Mouse (Mus musculus) stomach, embryonic 16.5 days (tissue): Measurements from ENCODE around the gene Pdxdc1. TPM values are rescaled to one million over a fixed set of nuclear protein-coding genes. Genes with fewer than 3 reads are reported as not detected.

Source experiments
- ATAC-seq: fragments of 200-750 bp; cut with Nextera tagmentation; 2 replicates; pipeline ENCODE4 v1.8.0; 2017; ENCODE audit warnings: moderate number of reproducible peaks, moderate TSS enrichment; ENCODE audit not compliant: insufficient read depth, low FRiP score
- H3K27ac ChIP-seq: fragments of 300-500 bp; sonication (generic); 2 replicates; pipeline ENCODE4 v1.5.1; 2014; ENCODE audit warnings: low read length
- H3K27me3 ChIP-seq: fragments of 300-500 bp; sonication (generic); 2 replicates; pipeline ENCODE4 v1.6.1; 2014; ENCODE audit warnings: low read length, control low read depth, mixed read lengths; ENCODE audit not compliant: control insufficient read depth, insufficient read depth
- H3K36me3 ChIP-seq: fragments of 300-500 bp; sonication (generic); 2 replicates; pipeline ENCODE4 v1.6.1; 2014; ENCODE audit warnings: low read length; ENCODE audit not compliant: control insufficient read depth, insufficient read depth
- H3K4me1 ChIP-seq: fragments of 300-500 bp; sonication (generic); 2 replicates; pipeline ENCODE4 v1.6.1; 2014; ENCODE audit warnings: low read length, control low read depth, mixed read lengths; ENCODE audit not compliant: control insufficient read depth, insufficient read depth
- H3K4me2 ChIP-seq: fragments of 300-500 bp; sonication (generic); 2 replicates; pipeline ENCODE4 v1.6.1; 2014; ENCODE audit warnings: low read depth, low read length, mixed read lengths
- H3K4me3 ChIP-seq: fragments of 300-500 bp; sonication (generic); replicated peaks from 2 replicates; pipeline ENCODE4 v1.5.1; 2014; ENCODE audit warnings: mild to moderate bottlenecking, low read length
- H3K9ac ChIP-seq: fragments of 300-500 bp; sonication (generic); 2 replicates; pipeline ENCODE4 v1.6.1; 2014; ENCODE audit warnings: low read length
- H3K9me3 ChIP-seq: fragments of 300-500 bp; sonication (generic); replicated peaks from 2 replicates; pipeline ENCODE4 v1.6.1; 2016; ENCODE audit warnings: low read length, control low read depth; ENCODE audit not compliant: control insufficient read depth
- WGBS: fragments of 180-500 bp; shearing (Covaris S2); extraction: QIAGEN DNeasy Blood & Tissue Kit; methylation state at CpG from one replicate; pipeline ENCODE4 v1.1.7; 2014; 5-methylcytosine and 5-hydroxymethylcytosine counted together
- polyA plus RNA-seq: library from polyadenylated mRNA; unstranded; fragments of >200 nt; fragmentation: Nextera tagmentation; extraction: Ambion mirVana; gene quantifications from 2 replicates; pipeline ENCODE4 v1.2.1, GENCODE M21; 2015

The Pdxdc1 gene
- polyA plus RNA-seq, result 115 and 122 TPM in 2 replicates

DNA sequence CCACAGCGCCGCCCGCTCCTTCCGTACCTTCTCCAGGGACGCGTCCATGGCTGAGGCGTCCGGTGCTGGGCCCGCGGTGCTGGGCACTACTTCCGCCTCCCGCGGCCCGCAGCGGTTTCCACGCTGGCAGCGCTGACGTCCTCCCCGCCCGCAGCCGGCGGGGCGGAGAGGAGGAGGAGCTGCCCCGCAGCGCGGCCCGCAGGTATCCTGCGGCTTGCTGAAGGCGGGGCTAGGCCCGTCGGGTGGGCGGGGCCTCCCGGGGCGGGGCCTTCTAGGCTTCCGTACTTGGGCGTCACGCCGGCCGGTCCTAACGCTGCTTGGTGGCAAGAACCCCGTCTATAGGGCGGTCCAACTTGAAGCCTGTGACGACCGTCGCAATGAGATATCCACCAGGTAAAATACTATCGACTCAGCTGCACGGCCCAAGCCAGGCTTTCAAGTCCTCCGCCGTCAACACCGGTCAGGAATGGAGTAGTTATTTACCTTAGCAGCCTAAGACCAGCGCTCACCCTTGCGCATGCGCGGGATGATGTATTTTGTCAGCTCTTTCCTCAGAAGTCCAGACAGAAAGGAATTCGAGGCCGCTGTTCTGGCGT lies at the start of gene Pdxdc1, which contains the start of gene Mpv17l:
Gene Pdxdc1, minus strand, starts transcription at position 244 of the 596 bp plus-strand sequence.
Gene Mpv17l, plus strand, starts transcription at position 274 of the 596 bp plus-strand sequence.
- no peaks in the 10 kb centered on the region for H3K9me3 ChIP-seq
- under 1% methylated on average over 47 of the region's 57 CpGs for WGBS
- peak within 1 kb of the TSS; percentile 91 for H3K27ac ChIP-seq
- H3K4me2 ChIP-seq, result peak within 1 kb of the TSS; percentile 92
- peak within 1 kb of the TSS; percentile 100 for H3K4me3 ChIP-seq
- no peaks in the 10 kb centered on the region for H3K36me3 ChIP-seq
- peak; percentile 97 for ATAC-seq
- H3K27me3 ChIP-seq, result no peaks in the 10 kb centered on the region
- H3K4me1 ChIP-seq, result peaks cover 16% of the 10 kb centered on the region
- peak within 1 kb of the TSS; percentile 98 for H3K9ac ChIP-seq

DNA sequence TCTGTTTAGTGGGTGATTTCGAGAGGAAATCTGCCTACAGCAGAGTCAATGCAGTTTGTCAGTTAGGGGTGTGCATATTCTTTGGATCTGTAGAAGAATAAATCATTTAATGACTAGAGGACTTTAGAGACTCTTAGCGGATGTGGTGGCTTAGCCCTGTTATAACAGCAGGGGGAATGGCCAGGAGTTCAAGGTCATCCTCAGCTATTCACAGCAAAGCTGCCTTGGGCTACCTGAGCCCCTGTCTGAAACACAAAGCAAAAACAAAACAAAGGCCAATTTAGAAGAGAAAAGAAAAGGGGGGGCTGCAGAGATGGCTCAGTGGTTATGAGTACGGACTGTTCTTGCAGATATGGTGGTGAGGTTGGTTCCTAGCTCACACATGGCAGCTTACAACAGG lies 48.3 kb upstream of the Pdxdc1 start:
- H3K27me3 ChIP-seq, result no peaks in the 10 kb centered on the region
- no peaks in the 10 kb centered on the region for H3K36me3 ChIP-seq
- WGBS, result 73% methylated on average over 3 of the region's 3 CpGs
- H3K4me1 ChIP-seq, result no peaks in the 10 kb centered on the region
- no peak overlapping the region for H3K4me2 ChIP-seq
- H3K9me3 ChIP-seq, result no peaks in the 10 kb centered on the region
- H3K27ac ChIP-seq, result no peak overlapping the region
- H3K9ac ChIP-seq, result no peak overlapping the region
- ATAC-seq, result no peak
- no peak overlapping the region for H3K4me3 ChIP-seq

DNA sequence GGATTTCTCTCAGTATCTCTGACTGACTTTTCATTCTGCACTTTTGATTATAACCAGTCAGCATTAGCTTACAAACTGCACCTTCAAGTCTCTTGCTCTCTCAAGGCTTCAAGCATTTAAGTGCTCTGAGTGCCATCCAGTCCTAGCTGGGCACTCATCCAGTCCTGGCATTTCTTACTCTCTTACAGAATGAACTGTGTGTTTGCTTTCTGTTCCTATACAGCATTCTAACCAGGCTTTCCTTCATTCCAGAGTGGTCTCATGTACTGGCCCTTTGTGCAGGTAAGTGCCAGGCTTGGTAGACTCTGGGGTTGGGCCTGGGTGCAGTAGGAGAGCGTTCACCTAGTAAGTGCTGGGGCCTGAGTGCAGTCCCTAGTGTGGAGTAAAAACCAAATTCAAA lies 43.4 kb upstream of the Pdxdc1 start:
- Histone ChIP-seq H3K4me3 (no peak overlapping the region), H3K4me1 (no peaks in the 10 kb centered on the region), H3K27me3 (no peaks in the 10 kb centered on the region), H3K9me3 (no peaks in the 10 kb centered on the region), H3K27ac (no peak overlapping the region), H3K9ac (no peak overlapping the region), H3K36me3 (no peaks in the 10 kb centered on the region), H3K4me2 (no peak overlapping the region)
- no peak for ATAC-seq
- 88% methylated on average over 1 of the region's 1 CpGs for WGBS

DNA sequence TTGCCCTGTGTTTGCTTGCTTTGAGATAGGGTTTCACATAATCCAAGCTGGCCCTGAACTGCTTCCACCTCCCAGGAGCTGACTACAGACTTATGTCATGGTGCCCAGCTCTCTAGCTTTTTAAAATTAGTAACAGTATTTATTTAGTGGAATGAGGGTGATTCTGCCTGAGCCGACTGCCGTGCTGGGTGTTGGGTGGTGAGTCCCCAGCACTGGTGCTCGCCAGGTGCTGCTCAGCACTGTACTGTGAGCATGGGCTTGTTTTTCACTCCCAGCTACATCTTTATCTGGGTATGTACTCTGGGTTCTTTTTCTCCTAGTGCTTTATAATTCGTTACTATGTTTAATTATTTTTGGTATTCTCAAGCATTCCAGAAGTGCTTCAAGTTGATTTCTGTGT lies 42.2 kb upstream of the Pdxdc1 start:
- Histone ChIP-seq H3K27ac (no peak overlapping the region), H3K27me3 (no peaks in the 10 kb centered on the region), H3K4me3 (no peak overlapping the region), H3K4me1 (0 out of 2 replicates have a peak, but pooled peaks cover 2% of the 10 kb centered on the region), H3K36me3 (no peaks in the 10 kb centered on the region), H3K9me3 (no peaks in the 10 kb centered on the region), H3K9ac (no peak overlapping the region), H3K4me2 (no peak overlapping the region)
- ATAC-seq, result no peak
- WGBS, result 56% methylated on average over 4 of the region's 4 CpGs

DNA sequence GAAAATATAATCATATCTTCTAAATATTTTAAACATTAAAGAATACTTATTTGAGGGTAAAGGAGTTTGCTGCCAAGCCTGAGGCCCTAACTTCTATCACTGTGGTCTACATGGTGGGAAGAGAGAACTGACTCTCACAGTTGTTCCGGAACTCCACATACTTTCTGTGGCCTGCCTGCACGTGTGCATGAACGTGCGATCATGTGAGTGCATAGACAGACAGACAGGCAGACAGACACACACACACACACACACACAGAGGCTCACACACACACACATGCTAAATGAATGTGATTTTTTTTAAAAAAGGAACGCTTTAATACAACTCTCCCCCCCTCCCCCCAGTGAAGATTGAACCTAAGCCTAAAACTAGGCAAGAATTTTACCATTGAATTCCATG lies 41.8 kb upstream of the Pdxdc1 start:
- Histone ChIP-seq H3K4me3 (no peak overlapping the region), H3K9ac (no peak overlapping the region), H3K4me2 (no peak overlapping the region), H3K9me3 (no peaks in the 10 kb centered on the region), H3K4me1 (0 out of 2 replicates have a peak, but pooled peaks cover 2% of the 10 kb centered on the region), H3K27me3 (no peaks in the 10 kb centered on the region), H3K27ac (no peak overlapping the region), H3K36me3 (no peaks in the 10 kb centered on the region)
- no peak for ATAC-seq
- WGBS, result 64% methylated on average over 5 of the region's 5 CpGs

DNA sequence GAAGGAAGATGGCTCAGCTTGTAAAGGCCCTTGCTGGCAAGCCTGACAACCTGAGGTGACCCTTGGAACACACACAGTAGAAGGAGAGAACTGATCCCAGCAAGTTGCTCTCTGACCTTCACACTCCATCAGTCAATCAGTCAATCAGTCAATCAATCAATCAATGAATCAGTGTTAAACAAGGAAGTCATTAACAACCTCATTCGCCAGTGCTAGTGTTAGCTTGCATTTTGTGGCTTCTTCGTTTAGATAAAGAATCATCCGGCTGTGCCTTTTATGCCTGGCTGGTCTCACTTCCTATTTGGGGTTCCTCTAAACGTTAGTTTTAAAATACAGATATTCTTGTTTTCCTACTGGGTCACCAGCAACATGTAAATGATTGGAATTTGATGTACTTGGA lies 41.2 kb upstream of the Pdxdc1 start:
- no peak overlapping the region for H3K9ac ChIP-seq

DNA sequence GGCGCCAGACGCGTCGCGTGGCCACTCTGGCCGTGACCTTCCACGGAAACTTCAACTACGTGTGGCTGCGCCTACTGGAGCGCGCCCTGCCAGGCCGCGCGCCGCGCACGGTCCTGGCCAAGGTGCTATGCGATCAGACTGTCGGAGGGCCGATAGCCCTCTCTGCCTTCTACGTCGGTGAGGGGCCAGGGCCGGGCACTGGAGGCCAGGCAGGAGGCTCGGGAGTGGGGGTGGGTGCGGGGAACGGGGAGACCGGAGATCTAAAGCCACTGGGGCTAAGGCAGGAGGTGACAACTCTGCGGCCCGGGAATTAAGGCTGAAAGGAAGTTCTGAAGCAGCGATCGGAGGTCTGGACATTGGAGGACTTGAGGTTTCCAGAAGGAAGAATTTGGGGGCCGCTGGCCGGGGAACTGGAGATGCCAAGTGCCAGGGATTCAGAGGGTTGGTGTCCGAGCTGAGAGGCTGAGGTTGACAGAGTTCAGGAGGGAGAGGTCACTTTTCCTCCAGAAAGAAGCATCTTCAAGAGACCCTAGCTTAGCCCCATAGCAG lies 38.0 kb upstream of the Pdxdc1 start:
- Histone ChIP-seq H3K27me3 (no peaks in the 10 kb centered on the region), H3K4me2 (peak overlapping the region; percentile 77), H3K4me3 (peak overlapping the region; percentile 59), H3K9me3 (no peaks in the 10 kb centered on the region), H3K27ac (no peak overlapping the region), H3K9ac (peak overlapping the region; percentile 76), H3K36me3 (no peaks in the 10 kb centered on the region), H3K4me1 (0 out of 2 replicates have a peak, but pooled peaks cover 2% of the 10 kb centered on the region)
- 2% methylated on average over 34 of the region's 34 CpGs for WGBS
- ATAC-seq, result peak; percentile 76

More for the DNA sequence above, 41.2 kb upstream of the Pdxdc1 start:
- no peak overlapping the region for H3K27ac ChIP-seq
- no peaks in the 10 kb centered on the region for H3K9me3 ChIP-seq
- no peak overlapping the region for H3K4me3 ChIP-seq
- H3K36me3 ChIP-seq, result no peaks in the 10 kb centered on the region
- H3K4me1 ChIP-seq, result 0 out of 2 replicates have a peak, but pooled peaks cover 2% of the 10 kb centered on the region
- ATAC-seq, result no peak
- no peak overlapping the region for H3K4me2 ChIP-seq
- H3K27me3 ChIP-seq, result no peaks in the 10 kb centered on the region
- WGBS, result 33% methylated on average over 4 of the region's 4 CpGs

DNA sequence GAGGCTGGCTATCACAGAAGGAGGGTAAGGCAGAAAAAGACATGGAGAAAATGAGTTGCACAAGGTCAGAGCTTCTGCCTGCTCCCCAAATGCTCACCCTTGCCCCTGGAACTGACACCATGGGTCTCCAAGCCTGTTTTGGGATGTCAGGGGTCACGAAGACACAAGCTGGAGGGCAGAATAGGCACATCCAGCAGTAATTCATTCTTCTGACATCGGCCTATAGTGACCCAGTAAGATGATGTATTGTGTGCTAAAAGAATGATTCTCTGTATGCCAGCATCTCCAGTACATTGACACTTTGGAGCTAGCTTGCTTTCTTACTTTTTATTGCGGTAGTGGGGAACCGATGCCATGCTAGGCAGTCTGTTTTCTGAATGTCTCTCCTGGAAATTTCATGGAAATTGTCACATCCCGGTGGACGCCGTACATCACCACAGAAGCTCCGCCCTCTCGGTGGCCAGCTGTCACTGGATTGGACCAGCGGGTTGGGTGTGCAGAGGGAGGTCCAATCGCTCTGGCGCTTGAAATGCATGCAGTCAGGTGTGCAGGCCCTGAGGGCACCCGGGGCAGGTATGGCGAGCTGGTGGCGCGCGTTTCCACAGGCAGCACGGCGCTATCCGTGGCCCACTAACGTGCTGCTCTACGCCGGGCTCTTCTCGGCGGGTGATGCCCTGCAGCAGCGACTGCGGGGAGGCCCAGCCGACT lies 37.4 kb upstream of the Pdxdc1 start:
- no peaks in the 10 kb centered on the region for H3K36me3 ChIP-seq
- H3K4me3 ChIP-seq, result peak overlapping the region; percentile 59
- no peaks in the 10 kb centered on the region for H3K9me3 ChIP-seq
- H3K27ac ChIP-seq, result no peak overlapping the region
- H3K27me3 ChIP-seq, result no peaks in the 10 kb centered on the region
- H3K4me2 ChIP-seq, result peak overlapping the region; percentile 77
- ATAC-seq, result peak; percentile 93
- WGBS, result 5% methylated on average over 28 of the region's 28 CpGs
- peak overlapping the region; percentile 76 for H3K9ac ChIP-seq
- H3K4me1 ChIP-seq, result 0 out of 2 replicates have a peak, but pooled peaks cover 2% of the 10 kb centered on the region

DNA sequence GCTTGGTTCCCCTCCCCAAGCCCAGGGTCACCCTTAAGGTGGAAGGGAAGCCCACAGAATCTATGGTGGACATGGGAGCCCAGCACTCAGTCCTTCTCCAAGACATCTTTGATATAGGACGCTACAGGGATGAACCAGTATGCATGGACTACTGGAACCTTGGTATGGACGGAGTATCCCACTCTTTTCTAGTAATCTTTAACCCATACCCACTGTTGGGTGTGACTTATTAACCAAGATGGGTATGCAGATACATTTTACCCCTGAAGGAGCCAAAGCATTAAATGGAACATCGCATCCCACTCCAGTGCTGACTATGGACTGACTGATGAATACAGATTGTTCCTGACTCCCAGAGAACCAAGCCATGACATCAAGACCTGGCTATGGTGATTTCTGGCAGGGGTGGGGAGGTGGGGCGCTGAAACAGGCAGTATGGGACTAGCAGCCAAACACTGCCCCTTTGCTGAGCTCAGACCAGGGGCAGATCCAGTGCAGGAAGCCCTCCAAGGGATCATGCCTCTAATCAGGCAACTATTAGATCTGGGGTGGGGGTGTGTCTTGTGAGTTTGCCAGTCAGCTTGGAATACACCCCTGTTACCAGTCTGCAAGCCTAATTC lies 24.6 kb upstream of the Pdxdc1 start:
- no peaks in the 10 kb centered on the region for H3K27me3 ChIP-seq
- H3K36me3 ChIP-seq, result no peaks in the 10 kb centered on the region
- H3K4me3 ChIP-seq, result no peak overlapping the region
- no peak overlapping the region for H3K4me2 ChIP-seq
- H3K27ac ChIP-seq, result no peak overlapping the region
- WGBS, result 87% methylated on average over 4 of the region's 4 CpGs
- H3K9ac ChIP-seq, result no peak overlapping the region
- H3K4me1 ChIP-seq, result no peaks in the 10 kb centered on the region
- ATAC-seq, result no peak
- H3K9me3 ChIP-seq, result no peaks in the 10 kb centered on the region
